Mouse (Mus musculus): Measurements from ENCODE around the gene Rgmb.
A peak's percentile ranks its signal among the peaks of the same experiment; 100 is the strongest.

Rgmb gene

DNA sequence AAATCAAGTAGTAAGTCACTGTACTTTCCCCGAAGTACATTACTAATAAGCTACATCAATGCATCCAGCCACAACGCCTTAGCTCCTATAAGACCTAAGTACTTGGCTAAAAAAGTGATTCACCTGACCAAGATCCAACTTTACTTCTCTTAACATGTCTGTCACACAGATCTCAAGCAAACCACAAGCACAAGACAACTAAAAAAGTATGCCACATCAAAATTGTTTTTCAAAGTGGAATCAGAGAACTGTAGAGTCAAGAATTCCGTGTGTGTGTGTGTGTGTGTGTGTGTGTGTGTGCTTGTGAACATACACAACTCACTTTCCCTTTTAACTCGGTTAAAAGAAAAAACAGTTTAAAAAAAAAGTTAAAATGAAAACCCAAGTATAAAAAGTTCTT, 9.1 kb downstream of the Rgmb start:
- DNase-seq (ENCODE audit: low spot score) = no peak

DNA sequence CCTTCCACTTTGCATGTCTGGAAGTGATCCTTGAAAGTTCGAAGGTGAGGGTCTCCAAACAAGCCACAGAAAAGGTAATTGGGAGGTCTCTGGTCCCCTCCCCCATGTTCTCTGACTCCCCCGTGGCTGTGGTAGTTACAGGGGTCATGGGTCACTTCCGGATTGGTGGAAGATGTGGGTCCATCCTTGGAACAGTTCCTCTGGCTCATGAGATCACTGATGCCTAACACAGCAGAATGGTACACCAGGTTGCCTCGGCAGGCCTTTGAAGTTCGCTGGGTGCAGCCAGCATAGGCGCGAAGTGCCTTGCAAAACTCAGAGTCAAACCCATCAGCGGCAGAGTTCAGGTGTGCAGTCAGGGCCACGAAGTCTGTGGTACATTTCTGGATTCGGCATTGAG, 10.1 kb downstream of the Rgmb start:
- no peak for DNase-seq (ENCODE audit: low spot score)

DNA sequence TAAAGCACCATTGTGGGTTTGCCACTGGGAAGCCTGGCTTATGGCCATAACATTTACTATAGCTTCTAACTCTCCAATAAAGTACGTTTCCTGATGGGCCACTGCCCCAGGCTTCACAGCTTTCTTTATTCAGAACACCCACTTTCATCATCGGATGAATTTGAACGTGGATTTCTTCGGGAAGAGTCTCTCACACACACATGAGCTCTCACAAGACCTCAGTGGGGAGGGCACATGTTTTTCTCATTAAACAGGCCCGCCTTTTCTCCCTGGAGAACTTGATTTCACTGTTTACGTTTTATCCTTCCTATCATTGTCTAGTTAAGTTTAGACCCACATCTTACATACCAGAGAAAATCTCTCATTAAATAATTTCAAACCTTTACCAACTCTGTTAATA, 10.7 kb downstream of the Rgmb start:
- no peak for DNase-seq (ENCODE audit: low spot score)

DNA sequence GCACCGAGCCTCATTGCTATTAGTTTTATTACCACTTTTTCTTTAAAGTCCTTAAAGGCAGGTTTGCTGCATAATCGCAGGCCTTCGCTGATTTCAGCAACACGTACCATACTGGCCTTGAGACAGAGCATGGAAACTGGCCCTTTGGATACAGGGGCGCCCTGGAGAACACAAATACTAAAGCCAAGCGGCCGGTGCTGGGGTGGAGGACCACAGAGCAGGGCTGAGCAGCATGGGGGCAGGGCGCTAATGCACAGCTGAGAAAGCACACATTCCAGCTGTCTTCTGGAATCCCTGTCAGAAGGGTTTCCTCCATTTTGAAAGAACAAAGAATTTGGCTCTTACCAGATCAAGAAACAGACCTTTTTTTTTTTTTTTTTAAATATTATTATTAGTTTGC, 12.5 kb downstream of the Rgmb start:
- no peak for DNase-seq (ENCODE audit: low spot score)

DNA sequence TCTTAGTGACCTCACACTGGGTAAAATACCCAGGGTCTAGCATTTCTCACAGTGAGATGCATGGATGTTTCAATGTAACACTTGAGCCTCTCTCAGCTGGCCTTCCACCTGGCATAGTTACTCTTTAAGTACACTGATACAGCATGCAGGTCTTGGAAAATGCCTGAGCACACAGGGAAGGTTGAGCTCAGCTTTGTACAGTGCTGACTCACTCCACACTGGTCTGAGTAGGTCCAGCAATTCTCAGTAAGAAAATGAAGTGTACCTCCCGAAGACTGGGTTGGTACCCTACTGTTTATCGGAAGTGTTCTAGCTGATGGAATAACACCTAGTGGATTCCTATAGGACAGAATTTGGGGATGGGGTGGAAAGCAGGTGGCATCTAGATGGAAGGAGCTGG, 13.2 kb downstream of the Rgmb start:
- DNase-seq (ENCODE audit: low spot score) = no peak

DNA sequence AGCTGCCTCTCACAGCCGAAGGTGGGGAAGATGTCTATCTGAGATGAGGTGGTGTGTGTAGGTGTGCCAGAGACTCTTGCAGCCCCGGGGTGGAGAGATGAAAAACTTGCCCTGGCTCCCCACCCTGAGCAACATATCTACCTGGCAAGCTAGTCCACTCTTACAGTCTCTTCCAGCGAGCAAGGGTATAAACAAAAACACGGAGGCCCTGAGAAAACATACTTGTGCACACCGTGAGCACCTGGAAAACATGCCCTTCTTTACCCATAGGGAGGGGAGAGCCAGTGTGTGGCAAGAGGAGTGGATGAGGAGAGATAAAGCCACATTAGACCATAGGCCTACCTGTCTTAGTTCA, 13.8 kb downstream of the Rgmb start:
- DNase-seq (ENCODE audit: low spot score) = no peak

DNA sequence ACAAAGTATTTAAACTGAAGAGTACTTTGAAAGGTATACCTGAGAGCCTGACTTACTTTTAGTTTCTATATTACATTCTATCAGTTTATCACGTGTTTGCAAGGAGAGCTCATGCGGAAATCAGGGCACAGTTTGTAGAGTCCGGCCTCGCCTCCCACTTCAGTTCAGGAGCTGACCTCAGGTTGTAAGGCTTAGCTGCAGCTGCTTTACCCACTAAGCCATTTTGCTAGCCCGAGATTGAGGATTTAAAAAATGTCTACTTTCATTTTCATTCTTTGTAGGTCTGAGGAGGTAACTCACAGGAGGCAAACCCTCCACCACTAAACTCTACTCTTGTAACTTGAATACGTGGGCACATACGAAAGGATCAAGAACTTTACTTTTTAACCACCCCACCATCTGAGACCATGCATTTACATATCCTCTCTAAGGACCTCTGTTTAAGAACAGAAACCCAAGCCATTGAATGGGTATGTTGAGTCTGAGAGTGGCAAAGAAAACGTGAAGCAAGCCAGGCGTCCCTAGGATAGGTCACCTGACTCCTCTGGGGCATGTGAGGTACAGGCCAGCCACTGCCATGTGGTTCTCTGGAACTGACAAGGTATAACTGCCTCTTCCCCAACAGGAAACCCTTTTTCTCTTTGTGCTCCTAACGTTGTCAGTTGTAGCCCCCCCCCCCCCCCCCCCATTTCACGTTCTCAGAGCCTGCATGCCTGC, 14.3 kb downstream of the Rgmb start:
- no peak for DNase-seq (ENCODE audit: low spot score)

DNA sequence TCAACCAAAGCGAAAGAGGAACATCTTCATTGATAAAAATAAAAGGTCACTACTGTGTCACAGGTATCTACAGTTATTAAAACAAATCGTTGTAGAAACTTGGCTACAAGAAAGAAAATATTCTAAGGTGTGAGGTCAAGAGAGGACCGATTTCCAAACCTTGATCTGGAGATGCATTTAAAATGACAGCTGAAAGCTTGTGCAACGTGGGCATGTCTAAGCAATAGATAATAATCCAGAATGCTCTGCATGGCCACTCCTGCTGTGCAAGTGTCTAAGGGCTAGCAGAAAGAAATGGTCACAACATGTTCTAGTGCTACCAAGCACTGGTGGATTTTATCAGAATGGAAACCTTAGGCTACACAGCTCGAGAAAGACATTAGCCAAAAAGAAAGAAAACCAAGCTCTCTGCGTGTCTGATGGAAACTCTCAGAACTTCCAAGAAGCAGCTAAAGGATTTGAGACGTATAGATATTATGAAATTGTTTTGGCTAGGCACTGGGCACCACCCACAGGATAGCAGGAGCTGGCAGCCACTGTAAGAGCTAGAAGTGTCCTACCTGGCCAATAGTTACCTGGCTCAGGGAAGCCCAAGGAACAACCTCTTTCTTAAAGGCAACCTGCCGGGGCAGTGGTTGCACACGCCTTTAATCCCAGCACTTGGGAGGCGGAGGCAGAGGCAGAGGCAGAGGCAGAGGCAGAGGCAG, 15.4 kb downstream of the Rgmb start:
- no peak for DNase-seq (ENCODE audit: low spot score)

DNA sequence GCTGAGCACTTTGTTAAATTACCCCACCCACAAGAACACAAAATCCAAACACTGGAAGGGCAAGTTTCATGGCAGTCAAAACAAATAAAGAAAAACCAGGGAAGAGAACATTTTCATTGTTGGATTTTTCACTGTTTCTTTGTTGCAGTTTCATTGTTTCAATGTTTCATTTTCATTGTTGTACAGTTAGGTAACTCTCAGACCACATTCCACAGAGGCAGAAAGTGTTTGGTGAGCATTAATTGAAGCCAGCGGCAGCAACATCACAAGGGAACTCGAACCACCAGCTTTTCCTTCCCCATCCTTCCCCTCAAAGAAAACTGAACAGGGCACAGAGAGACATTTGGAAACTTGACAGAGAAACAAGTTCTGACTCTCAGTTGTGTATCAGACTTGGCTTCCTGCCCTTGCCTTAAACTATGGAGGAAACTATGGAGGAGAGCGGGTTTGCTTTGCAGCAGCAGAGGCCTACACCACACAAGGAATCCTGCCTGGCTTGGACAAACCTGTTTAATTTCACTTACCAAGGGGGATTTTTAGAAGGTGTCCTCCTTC, 17.1 kb downstream of the Rgmb start:
- DNase-seq (ENCODE audit: low spot score) = no peak

DNA sequence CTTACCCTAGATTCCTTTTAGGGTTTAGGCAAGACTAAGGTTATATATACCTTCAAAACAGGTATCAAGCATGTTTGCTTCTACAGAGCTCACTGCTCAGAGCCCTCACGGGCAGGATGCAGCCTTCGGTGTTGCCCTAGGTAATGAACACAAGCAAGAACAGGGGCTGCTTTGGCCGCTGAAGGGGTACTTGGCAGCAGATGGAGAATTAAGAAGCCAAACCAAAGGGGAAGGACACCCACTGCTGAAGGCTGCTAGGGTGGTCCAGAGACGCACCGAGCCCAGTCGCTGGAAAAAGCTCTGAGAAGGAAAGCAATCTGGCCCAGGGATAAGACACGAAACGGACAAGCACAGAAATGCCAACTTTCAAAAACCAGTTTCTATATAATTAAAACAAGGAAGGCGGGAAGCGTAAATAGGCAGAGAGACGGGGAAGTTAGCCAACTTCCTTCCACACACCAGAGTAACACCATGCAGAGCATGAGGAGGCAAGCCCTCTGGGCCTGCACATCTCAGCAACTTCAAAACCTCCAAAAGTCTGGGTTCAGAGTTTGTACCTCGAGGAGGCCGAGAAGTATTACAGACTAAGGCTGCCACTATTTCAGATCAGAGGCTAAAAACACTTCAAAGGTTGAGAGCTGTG, 18.6 kb downstream of the Rgmb start:
- no peak for DNase-seq (ENCODE audit: low spot score)

DNA sequence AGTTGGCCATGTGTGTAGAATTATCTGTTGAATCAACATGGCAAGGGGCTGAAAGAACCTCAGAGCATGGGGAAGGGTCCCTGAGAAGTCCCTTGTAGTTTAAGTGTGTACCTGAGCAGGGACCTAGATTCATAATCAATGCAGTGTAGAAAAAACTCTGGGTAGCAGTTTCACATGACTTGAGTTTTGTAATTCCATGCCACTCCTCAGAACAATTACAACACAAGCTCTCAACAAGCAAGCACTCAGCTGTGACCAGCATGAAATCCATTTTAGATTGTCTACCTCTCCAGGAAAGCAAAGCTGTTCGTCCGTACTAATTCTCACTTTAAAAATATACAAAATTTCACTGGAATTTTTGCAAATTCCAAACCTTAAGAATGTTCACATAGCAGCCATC, 20.9 kb downstream of the Rgmb start:
- no peak for DNase-seq (ENCODE audit: low spot score)

DNA sequence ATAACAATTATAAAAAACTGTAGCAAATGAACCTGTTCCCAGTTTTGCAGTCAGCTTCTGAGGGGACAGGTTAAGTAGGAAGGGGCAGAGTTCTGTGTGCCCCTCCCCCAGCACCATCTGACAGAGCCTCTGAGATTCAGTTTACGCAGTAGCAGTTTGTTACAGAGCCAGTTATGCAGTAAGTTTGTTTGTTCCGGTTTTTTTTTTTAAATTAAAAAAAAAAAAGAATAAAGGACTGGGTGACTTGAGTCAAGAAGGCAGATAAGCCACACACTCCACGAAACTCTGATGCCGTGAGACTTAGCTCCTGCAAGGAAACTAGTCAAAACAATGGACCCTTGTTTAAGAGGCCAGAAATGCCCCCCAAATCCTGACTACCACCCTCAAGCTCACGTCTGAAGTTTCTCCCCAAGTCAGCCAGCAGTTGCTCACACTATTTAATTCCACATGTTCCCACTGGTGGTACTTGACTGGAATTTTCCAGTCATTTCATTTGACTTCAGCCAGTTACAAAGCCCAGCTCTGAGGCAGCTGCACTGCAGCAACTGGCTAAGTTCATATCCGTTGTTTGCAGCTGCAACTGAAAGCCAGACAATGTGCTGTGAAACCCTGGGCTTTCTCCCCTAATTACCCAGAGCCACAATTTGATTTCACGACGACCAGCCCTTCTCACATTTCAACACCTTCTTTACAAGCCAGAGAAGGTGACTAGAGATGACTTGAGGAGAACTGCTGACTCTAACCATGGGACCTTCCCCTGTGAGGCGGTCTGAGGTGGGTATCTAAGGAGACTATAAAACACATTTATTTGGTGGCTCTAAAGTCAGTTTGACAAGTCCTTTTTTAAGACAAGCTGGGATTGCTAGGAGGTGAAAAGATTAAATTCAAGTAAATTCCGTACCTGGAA, 22.1 kb downstream of the Rgmb start:
- DNase-seq (ENCODE audit: low spot score) = peak; percentile 55

DNA sequence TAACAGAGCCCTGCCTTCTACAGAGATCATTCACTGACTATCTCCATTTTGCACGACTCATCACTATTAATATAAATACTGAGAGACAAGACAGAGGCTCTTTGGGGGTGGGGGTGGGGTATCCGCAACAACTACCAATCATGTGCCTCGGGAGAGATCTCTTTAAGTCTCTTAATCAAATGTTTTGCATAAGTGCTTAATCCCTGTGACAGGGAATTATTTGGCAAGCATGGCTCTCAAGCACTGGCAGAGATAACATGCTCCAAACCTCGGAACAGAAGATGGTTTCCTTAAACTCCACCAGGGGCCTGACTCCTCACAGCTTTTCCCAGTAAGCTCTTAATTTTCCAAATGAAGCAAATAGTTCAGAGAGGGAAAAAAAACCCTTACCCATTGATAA, 22.8 kb downstream of the Rgmb start:
- no peak for DNase-seq (ENCODE audit: low spot score)

DNA sequence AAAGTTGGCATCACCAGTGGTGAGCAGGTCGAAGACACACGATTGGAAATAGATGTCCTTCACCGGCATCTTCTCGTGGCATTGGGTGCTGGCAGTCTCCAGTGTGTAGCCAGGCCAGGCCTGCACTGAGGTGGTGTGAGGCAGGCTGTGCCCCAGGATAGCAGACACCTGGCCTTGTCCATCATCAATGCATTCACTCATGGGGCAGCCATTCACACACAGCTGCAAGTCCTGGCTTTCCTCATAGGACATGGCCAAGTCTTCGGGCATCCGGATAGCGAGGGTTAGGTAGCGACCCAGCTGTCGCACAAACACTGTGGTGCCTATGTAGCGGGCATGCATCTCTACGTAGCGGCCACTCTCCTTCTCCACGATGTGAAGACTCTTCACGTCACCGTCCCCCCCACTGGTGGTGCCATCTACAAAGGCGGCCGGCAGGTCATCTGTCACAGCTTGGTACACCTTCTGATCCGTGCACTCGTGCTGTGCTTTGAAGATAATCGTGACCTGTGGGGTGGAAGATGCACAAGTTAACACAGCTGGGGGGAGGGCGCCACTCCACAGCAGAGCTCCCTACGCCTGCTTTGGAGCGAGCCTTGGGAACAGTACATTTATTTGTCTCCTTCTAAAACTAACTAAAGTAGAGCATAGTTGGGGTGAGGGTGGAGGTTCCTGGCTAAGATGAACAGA, 23.4 kb downstream of the Rgmb start:
- no peak for DNase-seq (ENCODE audit: low spot score)

DNA sequence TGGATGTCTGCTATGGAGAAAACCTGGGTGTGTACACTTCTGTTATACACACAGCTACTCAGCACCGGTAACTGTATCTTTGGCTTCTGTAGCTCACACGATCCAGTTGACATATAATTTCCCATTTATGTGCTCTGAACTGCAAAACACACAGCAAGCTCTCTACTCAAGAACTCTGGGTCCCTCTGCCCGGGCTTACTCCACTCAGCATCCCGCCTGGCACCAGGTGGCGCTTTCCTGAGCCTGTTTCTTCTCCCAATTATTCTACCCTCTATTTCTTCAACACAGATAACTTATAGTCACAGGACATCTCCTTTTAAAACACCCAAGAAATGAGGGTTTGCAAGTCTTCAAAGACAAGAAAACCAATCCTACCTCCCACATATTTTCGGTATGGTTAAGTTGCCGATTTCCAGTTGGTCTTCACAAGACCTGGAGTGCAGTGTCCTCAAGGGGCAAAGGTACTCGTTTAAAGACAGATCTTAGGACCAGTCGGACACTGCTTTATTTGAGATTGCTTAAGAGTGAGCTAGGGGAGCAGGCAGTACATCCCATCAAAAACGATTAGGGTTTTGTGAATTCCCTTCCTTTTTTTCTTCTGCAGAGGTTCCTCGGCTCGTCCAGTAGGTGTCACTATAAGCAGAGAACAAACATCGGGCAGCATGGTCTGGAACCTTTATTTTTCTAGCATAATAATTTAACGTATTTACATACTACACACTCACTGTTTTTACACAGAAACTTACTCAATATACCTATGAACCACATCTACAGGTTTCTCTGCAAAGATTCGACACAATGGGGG, 26.6 kb downstream of the Rgmb start:
- DNase-seq (ENCODE audit: low spot score) = peak; percentile 61

DNA sequence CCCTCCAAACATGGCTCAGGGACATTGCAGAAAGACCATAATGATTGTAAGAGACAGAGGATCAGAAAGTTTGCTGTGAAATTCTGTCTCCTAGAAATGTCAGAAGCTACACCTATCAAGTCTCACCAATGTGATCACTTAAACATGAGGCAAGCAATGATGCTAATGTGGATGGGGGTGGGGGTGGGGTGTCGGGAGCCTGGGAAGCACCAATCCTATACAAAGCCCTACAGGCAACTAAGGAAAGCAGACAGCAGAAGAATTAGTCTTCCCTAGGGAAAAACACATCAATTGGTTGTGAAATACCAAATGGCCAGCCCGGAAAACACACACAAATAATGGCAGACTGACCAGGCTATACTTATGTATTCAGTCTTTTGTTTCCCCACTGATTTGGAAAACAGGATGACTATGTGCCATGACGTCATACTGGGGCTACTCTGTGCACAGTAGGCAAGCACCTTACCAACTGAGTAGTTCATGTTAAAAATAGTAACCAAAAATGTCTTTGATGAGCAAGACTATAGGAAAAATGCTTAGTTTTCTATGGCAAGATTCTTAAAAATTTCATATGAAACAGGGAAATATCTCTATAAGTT, 31.5 kb downstream of the Rgmb start:
- no peak for DNase-seq (ENCODE audit: low spot score)

DNA sequence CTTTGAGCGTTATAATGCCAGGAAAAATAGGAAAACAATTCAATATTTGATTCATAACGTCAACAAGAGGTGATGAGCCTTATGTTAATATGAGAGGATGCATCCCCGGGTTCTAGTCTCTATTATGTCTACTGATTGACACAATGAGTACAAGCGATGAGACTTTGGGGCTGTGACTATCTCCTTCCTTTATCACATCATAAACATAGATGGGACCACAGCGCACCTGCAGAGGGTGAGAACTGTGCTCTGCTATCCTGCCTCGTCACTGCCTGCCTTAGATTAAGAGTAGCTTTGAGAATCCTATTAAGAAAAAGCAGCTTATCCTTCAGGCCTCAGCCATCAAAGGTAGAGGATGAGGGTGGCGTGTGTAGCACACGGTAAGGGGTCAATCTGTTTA, 40.1 kb downstream of the Rgmb start:
- no peak for DNase-seq (ENCODE audit: low spot score)

DNA sequence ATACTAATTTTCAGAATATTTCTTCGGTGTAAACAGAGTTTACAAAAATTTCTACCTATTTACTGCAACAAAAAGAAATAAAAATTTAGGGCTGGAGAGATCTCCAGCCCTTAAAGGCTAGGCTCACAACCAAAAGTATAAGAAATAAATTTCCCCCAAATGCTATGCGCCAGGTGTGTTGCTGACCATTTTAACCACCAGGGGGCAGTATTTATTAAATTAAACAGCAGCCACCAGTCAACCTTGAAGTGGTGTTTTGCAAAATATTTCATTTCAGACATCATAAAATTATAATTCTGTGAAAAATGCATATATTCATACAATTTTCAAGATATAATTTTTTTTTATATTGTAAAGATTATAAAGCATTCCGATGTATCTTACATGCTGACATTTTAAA, 43.8 kb downstream of the Rgmb start:
- DNase-seq (ENCODE audit: low spot score) = peak; percentile 70

DNA sequence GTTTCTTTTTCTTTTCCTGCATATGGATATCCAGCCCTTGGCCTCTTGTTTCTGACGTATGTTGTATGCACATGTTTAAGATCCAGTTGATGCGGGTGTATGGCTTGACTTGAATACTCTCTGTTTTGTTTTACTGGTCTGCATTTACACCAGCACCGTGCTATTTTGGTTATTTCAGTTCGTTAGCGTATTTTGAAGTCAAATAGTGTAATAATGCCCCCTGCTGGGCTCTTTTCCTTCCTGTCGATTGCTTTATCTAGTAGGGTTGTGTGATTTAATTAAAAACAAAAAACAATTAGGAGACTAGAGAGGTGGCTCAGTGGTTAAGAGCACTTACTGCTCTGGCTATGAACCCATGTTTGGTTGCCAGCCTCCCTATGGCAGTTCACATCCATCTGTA, 52.9 kb downstream of the Rgmb start:
- no peak for DNase-seq (ENCODE audit: low spot score)

DNA sequence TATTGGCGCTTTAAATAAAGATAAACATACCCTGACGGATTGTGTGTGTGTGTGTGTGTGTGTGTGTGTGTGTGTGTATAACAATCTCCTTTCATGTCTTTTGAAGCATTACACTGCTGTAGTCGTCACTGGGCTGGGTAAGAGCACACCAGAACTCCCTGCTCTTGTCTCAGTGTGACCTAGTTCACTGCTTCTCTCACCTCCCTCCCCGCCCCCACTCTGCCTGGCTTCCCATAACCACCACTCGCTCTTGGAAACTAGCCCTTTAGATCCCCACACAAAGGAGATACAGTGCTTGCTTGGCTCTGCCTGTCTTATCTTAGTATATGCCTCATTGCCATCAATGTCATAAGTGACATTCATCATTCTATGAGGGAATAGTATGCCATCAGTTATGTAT, 54.5 kb downstream of the Rgmb start:
- DNase-seq (ENCODE audit: low spot score) = no peak

Data from embryo, embryonic 10.5 days (tissue).